Comparison of ENCODE assay signal across 16 mouse cellular contexts in genomic region chr14:99295606-99296341, GRCm38 (mm10). TPM values are rescaled to one million over a fixed set of nuclear protein-coding genes. Genes with fewer than 3 reads are reported as not detected.
A peak's percentile ranks its signal among the peaks of the same experiment; 100 is the strongest.
DNase-seq lines count a peak whose midpoint lies in the region; ATAC-seq and TF ChIP-seq lines count a peak whose summit lies in the region.
"Had no signal": no experiment of that assay in that cellular context is flagged by ENCODE, and none has a peak within 500 bp of the region (broad histone marks: within the 10 kb centered on the region; RNA-seq: fewer than 3 reads in every experiment).

No protein-coding gene starts in this region.

- no peak for TF ChIP-seq POLR2A in heart, adult 2 months (IDR thresholded peaks at IDR 0.05; ENCODE audit: insufficient read depth, low read depth, low read length)
- no peak for TF ChIP-seq POLR2A in testis, adult 2 months (IDR thresholded peaks at IDR 0.05; ENCODE audit: control insufficient read depth, low read depth, low read length)

- H3K36me3 ChIP-seq in heart, adult 2 months (ENCODE audit: control insufficient read depth, insufficient read depth, low read length), result no peaks in the 10 kb centered on the region
- H3K36me3 ChIP-seq in testis, adult 2 months (ENCODE audit: control insufficient read depth, insufficient read depth, low read length), result no peaks in the 10 kb centered on the region
- no peaks in the 10 kb centered on the region for H3K36me3 ChIP-seq in intestine, embryonic 16.5 days (ENCODE audit: control insufficient read depth, insufficient read depth, low read length)
- no peaks in the 10 kb centered on the region for H3K36me3 ChIP-seq in midbrain, embryonic 16.5 days (ENCODE audit: control insufficient read depth, insufficient read depth, low read length)
- H3K36me3 ChIP-seq: embryonic facial prominence, embryonic 13.5 days; midbrain, embryonic 12.5 days had no signal

- DNase-seq in heart, adult 11 months, result peak; percentile 53
- DNase-seq in heart, adult 2 months, result no peak
- DNase-seq in testis, postnatal 14 days (ENCODE audit: low spot score), result no peak
- DNase-seq in right cerebral cortex, postnatal 25 days, result no peak
- DNase-seq: cerebellum, adult 2 months; gastrocnemius, postnatal 14 days; kidney, adult 8-10 months; lung, postnatal 4 days; right cerebral cortex, adult 18-20 months had no signal

- no peaks in the 10 kb centered on the region for H3K79me2 ChIP-seq in heart, adult 2 months (replicated peaks; ENCODE audit: control insufficient read depth, insufficient read depth, low read length)

- no peak for ATAC-seq in intestine, embryonic 16.5 days
- no peak for ATAC-seq in midbrain, embryonic 16.5 days
- ATAC-seq: hindbrain, embryonic 16.5 days had no signal

- H3K9ac ChIP-seq in heart, adult 2 months (ENCODE audit: low read depth, low read length), result no peak overlapping the region
- H3K9ac ChIP-seq in intestine, embryonic 16.5 days (ENCODE audit: low read depth, low read length), result no peak overlapping the region; the same call in 1 of the 2 replicates
- H3K9ac ChIP-seq in midbrain, embryonic 16.5 days (ENCODE audit: low read depth, low read length), result no peak overlapping the region
- H3K9ac ChIP-seq: embryonic facial prominence, embryonic 13.5 days; liver, embryonic 14.5 days; midbrain, embryonic 12.5 days had no signal

- H3K9me3 ChIP-seq in intestine, embryonic 16.5 days (ENCODE audit: control insufficient read depth, low read length), result no peaks in the 10 kb centered on the region
- H3K9me3 ChIP-seq in midbrain, embryonic 16.5 days (replicated peaks; ENCODE audit: control insufficient read depth, low read length, poor library complexity, severe bottlenecking), result no peaks in the 10 kb centered on the region
- H3K9me3 ChIP-seq: embryonic facial prominence, embryonic 13.5 days; midbrain, embryonic 12.5 days had no signal

- intact Hi-C loops in heart, adult 2 months (cut with DNase I), result loop anchor here (10.0 kb wide), 1 partner anchor 151 kb away; no protein-coding TSS in a partner anchor

- no peak overlapping the region for H3K27ac ChIP-seq in heart, adult 2 months
- H3K27ac ChIP-seq in testis, adult 2 months (ENCODE audit: control insufficient read depth, insufficient read depth, low read depth, low read length), result no peak overlapping the region
- H3K27ac ChIP-seq in intestine, embryonic 16.5 days (ENCODE audit: low read length), result 0 out of 2 replicates have a peak overlapping the region, but pooled peaks have one; percentile 13
- H3K27ac ChIP-seq in midbrain, embryonic 16.5 days (ENCODE audit: low read length), result no peak overlapping the region
- H3K27ac ChIP-seq: embryonic facial prominence, embryonic 13.5 days; liver, embryonic 14.5 days; midbrain, embryonic 12.5 days had no signal

- WGBS in heart, adult 2 months, result 36% methylated on average over 15 of the region's 15 CpGs
- WGBS in intestine, embryonic 16.5 days, result 34% methylated on average over 15 of the region's 15 CpGs
- 56% methylated on average over 15 of the region's 15 CpGs for WGBS in midbrain, embryonic 16.5 days

- H3K4me3 ChIP-seq in heart, adult 2 months, result no peak overlapping the region
- peak overlapping the region; percentile 59 for H3K4me3 ChIP-seq in testis, adult 2 months (ENCODE audit: control insufficient read depth, low read depth, low read length)
- H3K4me3 ChIP-seq in intestine, embryonic 16.5 days (ENCODE audit: low read length), result no peak overlapping the region
- no peak overlapping the region for H3K4me3 ChIP-seq in midbrain, embryonic 16.5 days (ENCODE audit: low read depth, low read length)
- H3K4me3 ChIP-seq: embryonic facial prominence, embryonic 13.5 days; midbrain, embryonic 12.5 days had no signal

- TF ChIP-seq EP300 in heart, adult 2 months (IDR thresholded peaks at IDR 0.05; ENCODE audit: insufficient read depth, low read depth, low read length), result no peak

- peak overlapping the region; percentile 40 for H3K4me2 ChIP-seq in intestine, embryonic 16.5 days (ENCODE audit: low read depth, low read length)
- H3K4me2 ChIP-seq in midbrain, embryonic 16.5 days (ENCODE audit: low read length), result no peak overlapping the region
- H3K4me2 ChIP-seq: embryonic facial prominence, embryonic 13.5 days; midbrain, embryonic 12.5 days had no signal

- no peaks in the 10 kb centered on the region for H3K4me1 ChIP-seq in heart, adult 2 months (ENCODE audit: control insufficient read depth, insufficient read depth, low read length)
- H3K4me1 ChIP-seq in testis, adult 2 months (ENCODE audit: control insufficient read depth, insufficient read depth, low read length), result peaks cover 5% of the 10 kb centered on the region
- H3K4me1 ChIP-seq in intestine, embryonic 16.5 days (ENCODE audit: control insufficient read depth, insufficient read depth, low read length), result no peaks in the 10 kb centered on the region; the same call in none of the 2 replicates
- H3K4me1 ChIP-seq in midbrain, embryonic 16.5 days (ENCODE audit: control insufficient read depth, insufficient read depth, low read length), result peaks cover 6% of the 10 kb centered on the region

- peaks cover 4% of the 10 kb centered on the region for H3K27me3 ChIP-seq in heart, adult 2 months (ENCODE audit: control insufficient read depth, insufficient read depth, low read length)
- H3K27me3 ChIP-seq in testis, adult 2 months (ENCODE audit: control insufficient read depth, insufficient read depth, low read length), result no peaks in the 10 kb centered on the region
- no peaks in the 10 kb centered on the region for H3K27me3 ChIP-seq in intestine, embryonic 16.5 days (replicated peaks; ENCODE audit: control insufficient read depth, insufficient read depth, low read length)
- peaks cover 8% of the 10 kb centered on the region for H3K27me3 ChIP-seq in midbrain, embryonic 16.5 days (ENCODE audit: control insufficient read depth, insufficient read depth, low read depth, low read length)

- TF ChIP-seq CTCF in heart, adult 2 months (IDR thresholded peaks at IDR 0.05), result no peak
- no peak for TF ChIP-seq CTCF in testis, adult 2 months (IDR thresholded peaks at IDR 0.05; ENCODE audit: control insufficient read depth, insufficient read depth, insufficient replicate concordance, low read depth, low read length)

RNA-seq across cellular contexts. Expression of gene Klf5, which starts 2.7 kb away (rescaled TPM):
- under 1 TPM; 0.73 to 0.76 TPM for total RNA-seq in heart, adult 2 months (2021)
- polyA plus RNA-seq in heart, adult 2 months (2012; rRNA removed), result 0.61 and 1.9 TPM in 2 replicates
- 15.4 and 16.5 TPM in 2 replicates for polyA plus RNA-seq in testis, adult 2 months (2012; rRNA removed)
- polyA plus RNA-seq in intestine, embryonic 16.5 days (2015; fragmentation: Nextera tagmentation; extraction: Ambion mirVana), result 75.3 and 80.9 TPM in 2 replicates
- polyA plus RNA-seq in midbrain, embryonic 16.5 days (2015; fragmentation: Nextera tagmentation; extraction: Ambion mirVana), result 3.5 and 3.7 TPM in 2 replicates
